Mouse (Mus musculus) neural tube, embryonic 12.5 days (tissue): ENCODE results near the gene Erp29. TPM values are rescaled to one million over a fixed set of nuclear protein-coding genes. Genes with fewer than 3 reads are reported as not detected.

Experiments
- ATAC-seq: fragments of 200-750 bp; cut with Nextera tagmentation; 2 replicates; pipeline ENCODE4 v1.8.0; 2017; ENCODE audit warnings: low read depth, mild to moderate bottlenecking, moderate TSS enrichment, moderate library complexity; ENCODE audit not compliant: low FRiP score
- H3K27ac ChIP-seq: fragments of 300-500 bp; sonication (generic); 2 replicates; pipeline ENCODE4 v1.5.1; 2016
- H3K27me3 ChIP-seq: fragments of 300-500 bp; sonication (generic); replicated peaks from 2 replicates; pipeline ENCODE4 v1.6.1; 2016; ENCODE audit warnings: mild to moderate bottlenecking
- H3K36me3 ChIP-seq: fragments of 300-500 bp; sonication (generic); 2 replicates; pipeline ENCODE4 v1.6.1; 2016; ENCODE audit warnings: mild to moderate bottlenecking
- H3K4me1 ChIP-seq: fragments of 300-500 bp; sonication (generic); 2 replicates; pipeline ENCODE4 v1.6.1; 2016
- H3K4me2 ChIP-seq: fragments of 300-500 bp; sonication (generic); replicated peaks from 2 replicates; pipeline ENCODE4 v1.6.1; 2016; ENCODE audit warnings: mild to moderate bottlenecking
- H3K4me3 ChIP-seq: fragments of 300-500 bp; sonication (generic); 2 replicates; pipeline ENCODE4 v1.5.1; 2016
- H3K9ac ChIP-seq: fragments of 300-500 bp; sonication (generic); 2 replicates; pipeline ENCODE4 v1.6.1; 2016; ENCODE audit warnings: mild to moderate bottlenecking
- H3K9me3 ChIP-seq: fragments of 300-500 bp; sonication (generic); 2 replicates; pipeline ENCODE4 v1.6.1; 2016; ENCODE audit warnings: mild to moderate bottlenecking
- WGBS: fragments of 180-500 bp; shearing (Covaris S2); methylation state at CpG from one replicate; pipeline ENCODE4 v1.1.7; 2016; 5-methylcytosine and 5-hydroxymethylcytosine counted together
- polyA plus RNA-seq: library from polyadenylated mRNA; unstranded; fragments of >200 nt; fragmentation: Nextera tagmentation; extraction: Ambion mirVana; gene quantifications from 2 replicates; pipeline ENCODE4 v1.2.1, GENCODE M21; 2016

The Erp29 gene
- polyA plus RNA-seq, 1 experiment from 2014 or later = 136 TPM

GRCm38 (mm10) chr5:121384757-121385460 lies 67.4 kb downstream of the Erp29 start:
- peaks cover 23% of the 10 kb centered on the region for H3K36me3 ChIP-seq

GRCm38 (mm10) chr5:121383857-121384756 lies 68.2 kb downstream of the Erp29 start:
- Histone ChIP-seq H3K4me2 (peak overlapping the region; percentile 68), H3K9me3 (no peaks in the 10 kb centered on the region), H3K36me3 (peaks cover 31% of the 10 kb centered on the region), H3K9ac (peak overlapping the region; percentile 88), H3K4me3 (peak overlapping the region; percentile 84), H3K27ac (no peak overlapping the region), H3K4me1 (peaks cover 11% of the 10 kb centered on the region), H3K27me3 (no peaks in the 10 kb centered on the region)
- WGBS = 56% methylated on average over 10 of the region's 10 CpGs
- no peak for ATAC-seq

More at GRCm38 (mm10) chr5:121384757-121385460, 67.4 kb downstream of the Erp29 start:
- Histone ChIP-seq H3K4me3 (peak overlapping the region; percentile 84), H3K9me3 (no peaks in the 10 kb centered on the region), H3K4me2 (peak overlapping the region; percentile 68), H3K27ac (peak overlapping the region; percentile 76), H3K4me1 (peaks cover 11% of the 10 kb centered on the region), H3K9ac (peak overlapping the region; percentile 88), H3K27me3 (no peaks in the 10 kb centered on the region)
- WGBS = 4% methylated on average over 45 of the region's 47 CpGs
- peak; percentile 68 for ATAC-seq

- H3K4me3 ChIP-seq = no peak overlapping the region
- no peak overlapping the region for H3K27ac ChIP-seq
- no peak for ATAC-seq
- no peaks in the 10 kb centered on the region for H3K9me3 ChIP-seq
- H3K4me1 ChIP-seq = peaks cover 5% of the 10 kb centered on the region
- no peak overlapping the region for H3K4me2 ChIP-seq
- no peaks in the 10 kb centered on the region for H3K27me3 ChIP-seq
- H3K9ac ChIP-seq = no peak overlapping the region
- 88% methylated on average over 2 of the region's 2 CpGs for WGBS
- H3K36me3 ChIP-seq = peaks cover 59% of the 10 kb centered on the region
Observed at GRCm38 (mm10) chr5:121380692-121381091, 71.6 kb downstream of the Erp29 start.

- 93% methylated on average over 13 of the region's 13 CpGs for WGBS
- H3K9ac ChIP-seq = no peak overlapping the region
Observed at GRCm38 (mm10) chr5:121378678-121379256, 73.5 kb downstream of the Erp29 start.

More at GRCm38 (mm10) chr5:121378678-121379256, 73.5 kb downstream of the Erp29 start:
- no peaks in the 10 kb centered on the region; the same call in 1 of the 2 replicates for H3K4me1 ChIP-seq
- no peaks in the 10 kb centered on the region for H3K9me3 ChIP-seq
- no peak overlapping the region for H3K4me3 ChIP-seq
- no peaks in the 10 kb centered on the region for H3K27me3 ChIP-seq
- ATAC-seq = no peak
- no peak overlapping the region for H3K27ac ChIP-seq
- peaks cover 76% of the 10 kb centered on the region for H3K36me3 ChIP-seq
- H3K4me2 ChIP-seq = no peak overlapping the region

Other genes with a start within 250 kb of the Erp29 start
- gene Rpl6, start 248.0 kb downstream of the Erp29 start, polyA plus RNA-seq = 452 and 465 TPM in 2 replicates
- 15.4 and 16.5 TPM in 2 replicates for gene Hectd4, start 232.3 kb downstream of the Erp29 start, polyA plus RNA-seq
- gene Trafd1, start 66.9 kb downstream of the Erp29 start, polyA plus RNA-seq = 116 and 119 TPM in 2 replicates
- 49.9 TPM in 2 replicates for gene Naa25, start 54.6 kb downstream of the Erp29 start, polyA plus RNA-seq
- 1.7 and 1.8 TPM in 2 replicates for gene Tmem116, start 613 bp downstream of the Erp29 start, polyA plus RNA-seq
- gene Adam1b, start 50.9 kb upstream of the Erp29 start, polyA plus RNA-seq = 0.15 TPM in 1 of 2 replicates, not detected in the other
- gene Adam1a, start 93.0 kb upstream of the Erp29 start, polyA plus RNA-seq = 2.9 and 3.0 TPM in 2 replicates
- gene Gm42878, start 93.0 kb upstream of the Erp29 start, polyA plus RNA-seq = not detected in 2 replicates
- gene Mapkapk5, start 93.4 kb upstream of the Erp29 start, polyA plus RNA-seq = 64.0 and 69.6 TPM in 2 replicates
- 122 and 130 TPM in 2 replicates for gene Aldh2, start 141.3 kb upstream of the Erp29 start, polyA plus RNA-seq
- 1.2 and 1.5 TPM in 2 replicates for gene Acad12, start 166.4 kb upstream of the Erp29 start, polyA plus RNA-seq
- 1.7 and 2.0 TPM in 2 replicates for gene Acad10, start 208.0 kb upstream of the Erp29 start, polyA plus RNA-seq
- 52.9 and 55.4 TPM in 2 replicates for gene Brap, start 208.1 kb upstream of the Erp29 start, polyA plus RNA-seq